Mouse (Mus musculus): ENCODE results near the gene Eppin. TPM values are rescaled to one million over a fixed set of nuclear protein-coding genes. Genes with fewer than 3 reads are reported as not detected.

The Eppin gene
- total and polyA plus RNA-seq, 3 experiments, result not detected

- TF ChIP-seq RCOR1 (IDR thresholded peaks at IDR 0.05; ENCODE audit: low read depth, low read length), result 0 out of 2 replicates have a peak, but pooled peaks have one; percentile 54
- peak; percentile 48 for TF ChIP-seq NELFE (IDR thresholded peaks at IDR 0.05; ENCODE audit: low read depth, low read length)
These were observed 47.7 kb upstream of the Eppin start (continued) for GRCm38 (mm10) chr2:164641129-164641528.

GRCm38 (mm10) chr2:164638696-164639095 lies 45.3 kb upstream of the Eppin start, which contains the start of gene Wfdc16:
Gene Wfdc16 (minus strand): TSS chr2:164638796.
- Histone ChIP-seq H3K4me1 (ENCODE audit: control insufficient read depth in 1 of 2, insufficient read depth in 2 of 2, low read length in 2 of 2) (peaks cover 13 to 16% of the 10 kb centered on the region in 2 experiments), H3K4me3 (ENCODE audit: control insufficient read depth in 1 of 2, insufficient read depth in 1 of 2, low read depth in 2 of 2, low read length in 2 of 2) (no peak within 1 kb of the TSS), H3K36me3 (ENCODE audit: control insufficient read depth in 1 of 2, insufficient read depth in 2 of 2, low read length in 2 of 2) (peaks cover 0 to 11% of the 10 kb centered on the region in 2 experiments; a peak in 2 of 4 replicates), H3K9me3 (replicated peaks; ENCODE audit: insufficient read depth, low read length) (no peaks in the 10 kb centered on the region), H3K9ac (ENCODE audit: control insufficient read depth, low read depth, low read length, poor library complexity, severe bottlenecking) (no peak within 1 kb of the TSS), H3K79me2 (ENCODE audit: control insufficient read depth, insufficient read depth, low read length, poor library complexity) (no peaks in the 10 kb centered on the region), H3K27me3 (ENCODE audit: control insufficient read depth in 1 of 2, insufficient read depth in 2 of 2, low read length in 2 of 2) (no peaks in the 10 kb centered on the region), H3K27ac (ENCODE audit: control insufficient read depth, low read depth, low read length) (no peak within 1 kb of the TSS)
- no peak for DNase-seq (ENCODE audit: low read depth, low spot score)
- no peak for TF ChIP-seq ETS1 (IDR thresholded peaks at IDR 0.05; ENCODE audit: low read depth, low read length)
- TF ChIP-seq USF2 (IDR thresholded peaks at IDR 0.05; ENCODE audit: borderline replicate concordance in 1 of 2, insufficient read depth in 1 of 2, low read depth in 1 of 2, low read length in 2 of 2), result no peak
- TF ChIP-seq CHD2 (IDR thresholded peaks at IDR 0.05; ENCODE audit: low read length), result no peak
- TF ChIP-seq MYC (IDR thresholded peaks at IDR 0.05; ENCODE audit: low read depth, low read length), result no peak
- no peak for TF ChIP-seq MXI1 (IDR thresholded peaks at IDR 0.05; ENCODE audit: low read depth, low read length)
- no peak for TF ChIP-seq JUND (IDR thresholded peaks at IDR 0.05; ENCODE audit: low read depth, low read length)
- no peak for TF ChIP-seq TAL1 (IDR thresholded peaks at IDR 0.05; ENCODE audit: low read length)
- TF ChIP-seq MYB (IDR thresholded peaks at IDR 0.05; ENCODE audit: low read depth, low read length), result no peak
- no peak for TF ChIP-seq POLR2AphosphoS5 (IDR thresholded peaks at IDR 0.05; ENCODE audit: borderline replicate concordance, low read depth, low read length)
- TF ChIP-seq SMC3 (IDR thresholded peaks at IDR 0.05; ENCODE audit: low read depth, low read length), result no peak
- TF ChIP-seq TCF12 (IDR thresholded peaks at IDR 0.05; ENCODE audit: low read depth, low read length), result no peak
- no peak for TF ChIP-seq RCOR1 (IDR thresholded peaks at IDR 0.05; ENCODE audit: low read depth, low read length)
- TF ChIP-seq ZKSCAN1 (IDR thresholded peaks at IDR 0.05; ENCODE audit: low read depth, low read length), result no peak
- TF ChIP-seq SIN3A (IDR thresholded peaks at IDR 0.05; ENCODE audit: low read length), result no peak
- TF ChIP-seq BHLHE40 (IDR thresholded peaks at IDR 0.05; ENCODE audit: borderline replicate concordance, low read depth, low read length), result no peak

DNA sequence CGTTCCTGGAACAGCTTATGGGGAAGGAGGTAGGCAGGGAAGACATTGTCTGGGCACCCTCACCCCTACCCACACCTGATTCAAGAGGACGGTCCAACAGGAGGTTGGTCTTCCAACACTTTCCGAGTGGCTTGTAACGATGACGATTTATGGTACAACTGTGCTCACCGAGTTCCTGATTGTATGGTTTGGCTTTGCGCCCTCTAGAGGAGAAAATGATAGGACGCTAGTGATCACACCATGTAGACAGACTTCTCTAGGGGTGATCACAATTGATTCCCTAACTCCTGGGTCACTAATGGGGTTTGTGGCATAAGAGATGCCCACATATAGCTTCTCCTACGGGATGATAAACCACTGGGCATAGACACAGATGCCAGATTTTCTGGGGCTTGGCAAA lies 41.9 kb upstream of the Eppin start:
- H3K9ac ChIP-seq (ENCODE audit: control insufficient read depth, low read depth, low read length, poor library complexity, severe bottlenecking), result no peak overlapping the region
- TF ChIP-seq CTCF (IDR thresholded peaks at IDR 0.05 in 2 of 3, conservative IDR thresholded peaks at IDR 0.05 in 1 of 3; ENCODE audit: control insufficient read depth in 1 of 3, insufficient read depth in 1 of 3, low read depth in 2 of 3, low read length in 3 of 3, poor library complexity in 1 of 3, severe bottlenecking in 1 of 3), result peak; percentile 21 to 55 (median 43); a peak in 5 of 6 replicates
- no peak for TF ChIP-seq ZNF384 (IDR thresholded peaks at IDR 0.05; ENCODE audit: low read depth, low read length)
- H3K27ac ChIP-seq (ENCODE audit: control insufficient read depth, low read depth, low read length), result no peak overlapping the region
- H3K4me3 ChIP-seq (ENCODE audit: control insufficient read depth in 1 of 2, insufficient read depth in 1 of 2, low read depth in 2 of 2, low read length in 2 of 2), result no peak overlapping the region
- no peaks in the 10 kb centered on the region for H3K4me1 ChIP-seq (ENCODE audit: control insufficient read depth in 1 of 2, insufficient read depth in 2 of 2, low read length in 2 of 2)
- no peaks in the 10 kb centered on the region for H3K9me3 ChIP-seq (replicated peaks; ENCODE audit: insufficient read depth, low read length)
- H3K79me2 ChIP-seq (ENCODE audit: control insufficient read depth, insufficient read depth, low read length, poor library complexity), result no peaks in the 10 kb centered on the region
- H3K27me3 ChIP-seq (ENCODE audit: control insufficient read depth in 1 of 2, insufficient read depth in 2 of 2, low read length in 2 of 2), result no peaks in the 10 kb centered on the region; a peak in 2 of 4 replicates
- H3K36me3 ChIP-seq (ENCODE audit: control insufficient read depth in 1 of 2, insufficient read depth in 2 of 2, low read length in 2 of 2), result no peaks in the 10 kb centered on the region
- DNase-seq (ENCODE audit: low read depth, low spot score), result peak; percentile 34
